Mouse (Mus musculus): ENCODE measurements around the gene Ptbp3.

GRCm38 (mm10) chr4:59457091-59457490, 92.1 kb downstream of the Ptbp3 start:
- no peak for TF ChIP-seq GATA1 (IDR thresholded peaks at IDR 0.05; ENCODE audit: low read length)
- no peak for TF ChIP-seq TAL1 (IDR thresholded peaks at IDR 0.05; ENCODE audit: low read length)

Measured in erythroblast, embryonic 14.5 days (primary cell).